In genomic region chr19:45606701-45607100, GRCm38 (mm10) we compare ENCODE assay signal across 10 mouse cellular contexts.
"Had no signal": no experiment of that assay in that cellular context is flagged by ENCODE, and none has a peak within 500 bp of the region (broad histone marks: within the 10 kb centered on the region; RNA-seq: fewer than 3 reads in every experiment).

No protein-coding gene starts in this region.

- H3K36me3 ChIP-seq: midbrain, embryonic 12.5 days had no signal

- H3K9me3 ChIP-seq: limb, embryonic 12.5 days; midbrain, embryonic 12.5 days; neural tube, embryonic 13.5 days had no signal

- H3K27ac ChIP-seq: layer of hippocampus, adult 2 months; liver, embryonic 14.5 days; neural tube, embryonic 13.5 days had no signal

- H3K4me3 ChIP-seq: layer of hippocampus, adult 2 months; limb, embryonic 12.5 days; midbrain, embryonic 12.5 days; neural tube, embryonic 13.5 days had no signal

- ATAC-seq: midbrain, embryonic 16.5 days had no signal

- H3K27me3 ChIP-seq: limb, embryonic 12.5 days had no signal

- DNase-seq: kidney, postnatal 10 days; kidney, postnatal 4 days; lung, adult 18-20 months; thymus, postnatal 36 days had no signal

- H3K9ac ChIP-seq: limb, embryonic 12.5 days; liver, embryonic 14.5 days; midbrain, embryonic 12.5 days had no signal

- H3K4me2 ChIP-seq: limb, embryonic 12.5 days; midbrain, embryonic 12.5 days; neural tube, embryonic 13.5 days had no signal
